Mouse (Mus musculus) liver, embryonic 16.5 days (tissue): ENCODE measurements at regions not wholly inside any gene's neighbourhood (a gene's known extent, or its start where the extent isn't known, plus 50 kb on each side); places are given as distances from the start of the nearest gene placed in this dataset.

Experiments
- ATAC-seq: fragments of 200-750 bp; cut with Nextera tagmentation; 2 replicates; pipeline ENCODE4 v1.8.0; 2017; ENCODE audit warnings: low read depth, mild to moderate bottlenecking, moderate number of reproducible peaks, moderate library complexity
- H3K27ac ChIP-seq: fragments of 300-500 bp; sonication (generic); 2 replicates; pipeline ENCODE4 v1.5.1; 2014; ENCODE audit warnings: mild to moderate bottlenecking, low read length
- H3K27me3 ChIP-seq: fragments of 300-500 bp; sonication (generic); 2 replicates; pipeline ENCODE4 v1.6.1; 2014; ENCODE audit warnings: low read depth, low read length, mixed read lengths; ENCODE audit not compliant: control insufficient read depth, insufficient read depth
- H3K36me3 ChIP-seq: fragments of 300-500 bp; sonication (generic); 2 replicates; pipeline ENCODE4 v1.6.1; 2014; ENCODE audit warnings: mild to moderate bottlenecking; ENCODE audit not compliant: control insufficient read depth, insufficient read depth
- H3K4me1 ChIP-seq: fragments of 300-500 bp; sonication (generic); 2 replicates; pipeline ENCODE4 v1.6.1; 2014; ENCODE audit warnings: low read depth, low read length, mixed read lengths; ENCODE audit not compliant: control insufficient read depth
- H3K4me2 ChIP-seq: fragments of 300-500 bp; sonication (generic); 2 replicates; pipeline ENCODE4 v1.6.1; 2014; ENCODE audit warnings: low read depth, low read length, mixed read lengths
- H3K4me3 ChIP-seq: fragments of 300-500 bp; sonication (generic); 2 replicates; pipeline ENCODE4 v1.5.1; 2014; ENCODE audit warnings: low read depth, mild to moderate bottlenecking, low read length
- H3K9ac ChIP-seq: fragments of 300-500 bp; sonication (generic); 2 replicates; pipeline ENCODE4 v1.6.1; 2014; ENCODE audit warnings: low read depth, low read length
- H3K9me3 ChIP-seq: fragments of 300-500 bp; sonication (generic); replicated peaks from 2 replicates; pipeline ENCODE4 v1.6.1; 2016; ENCODE audit warnings: low read length; ENCODE audit not compliant: control insufficient read depth
- WGBS: fragments of 180-500 bp; shearing (Covaris S2); extraction: QIAGEN DNeasy Blood & Tissue Kit; methylation state at CpG from one replicate; pipeline ENCODE4 v1.1.7; 2014; ENCODE audit not compliant: insufficient replicate concordance; 5-methylcytosine and 5-hydroxymethylcytosine counted together

GRCm38 (mm10) chr13:118849541-118849940 lies 179.9 kb downstream of the Fgf10 start:
- 69% methylated on average over 5 of the region's 5 CpGs for WGBS

GRCm38 (mm10) chr13:118850708-118851107 lies 181.1 kb downstream of the Fgf10 start:
- Histone ChIP-seq H3K4me1 (no peaks in the 10 kb centered on the region), H3K4me2 (no peak overlapping the region), H3K27me3 (no peaks in the 10 kb centered on the region), H3K9ac (no peak overlapping the region), H3K27ac (no peak overlapping the region), H3K9me3 (no peaks in the 10 kb centered on the region), H3K36me3 (no peaks in the 10 kb centered on the region), H3K4me3 (no peak overlapping the region)
- WGBS = 75% methylated on average over 8 of the region's 8 CpGs
- ATAC-seq = no peak

More at GRCm38 (mm10) chr13:118849541-118849940, 179.9 kb downstream of the Fgf10 start:
- no peak for ATAC-seq
- Histone ChIP-seq H3K4me2 (no peak overlapping the region), H3K9me3 (no peaks in the 10 kb centered on the region), H3K36me3 (no peaks in the 10 kb centered on the region), H3K27ac (no peak overlapping the region), H3K4me1 (no peaks in the 10 kb centered on the region), H3K4me3 (no peak overlapping the region), H3K27me3 (no peaks in the 10 kb centered on the region), H3K9ac (no peak overlapping the region)

- ATAC-seq = no peak
- Histone ChIP-seq H3K36me3 (no peaks in the 10 kb centered on the region), H3K4me2 (no peak overlapping the region), H3K9me3 (no peaks in the 10 kb centered on the region), H3K4me1 (no peaks in the 10 kb centered on the region), H3K27me3 (no peaks in the 10 kb centered on the region), H3K4me3 (no peak overlapping the region), H3K27ac (no peak overlapping the region), H3K9ac (no peak overlapping the region)
- 62% methylated on average over 9 of the region's 9 CpGs for WGBS
Observed at GRCm38 (mm10) chr13:118886339-118886810, 216.8 kb downstream of the Fgf10 start.

DNA sequence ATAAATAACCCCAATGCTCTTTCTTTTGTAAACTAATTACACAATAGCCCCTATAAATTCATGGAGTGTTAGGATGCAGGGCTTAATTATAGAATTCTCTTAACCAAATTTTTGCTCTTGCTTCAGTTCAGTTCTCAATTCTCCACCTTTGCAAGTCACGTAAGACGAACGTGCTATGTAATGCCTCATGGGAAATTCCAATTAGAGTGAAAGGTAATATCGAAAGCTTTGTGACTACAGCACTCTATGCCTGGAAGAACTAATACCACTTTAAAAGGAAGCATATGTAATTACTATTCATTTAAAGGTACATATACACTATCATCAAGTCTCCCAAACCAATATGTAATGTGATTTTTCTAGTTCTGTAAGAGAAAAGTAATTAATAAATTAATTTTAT lies 225.5 kb downstream of the Fgf10 start:
- ATAC-seq = no peak
- Histone ChIP-seq H3K4me2 (no peak overlapping the region), H3K9me3 (no peaks in the 10 kb centered on the region), H3K9ac (no peak overlapping the region), H3K4me1 (no peaks in the 10 kb centered on the region), H3K4me3 (no peak overlapping the region), H3K27ac (no peak overlapping the region), H3K36me3 (no peaks in the 10 kb centered on the region), H3K27me3 (no peaks in the 10 kb centered on the region)
- 71% methylated on average over 4 of the region's 4 CpGs for WGBS

DNA sequence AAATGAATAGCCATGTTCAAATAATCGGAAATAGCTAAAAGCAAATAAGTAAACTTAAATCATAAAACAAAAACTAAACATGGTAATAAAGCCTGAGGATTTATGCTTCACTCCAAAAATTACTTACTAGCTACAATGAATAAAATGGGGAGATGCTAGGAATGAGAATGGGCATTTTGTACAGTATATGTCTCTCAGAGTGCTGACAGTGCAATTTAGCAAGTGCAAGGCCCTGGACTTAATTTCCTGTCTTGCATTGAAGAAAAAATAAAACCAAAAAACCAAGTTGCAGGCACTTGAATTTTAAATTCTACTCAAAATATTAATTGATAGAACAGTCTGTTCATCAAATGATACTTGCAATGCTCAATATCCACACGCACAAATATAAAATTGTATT lies 232.4 kb downstream of the Fgf10 start:
- H3K27ac ChIP-seq = no peak overlapping the region
- no peak overlapping the region for H3K4me2 ChIP-seq
- no peaks in the 10 kb centered on the region for H3K4me1 ChIP-seq
- no peaks in the 10 kb centered on the region for H3K27me3 ChIP-seq
- no peak overlapping the region for H3K4me3 ChIP-seq
- ATAC-seq = no peak
- H3K9me3 ChIP-seq = no peaks in the 10 kb centered on the region
- no peak overlapping the region for H3K9ac ChIP-seq
- 67% methylated on average over 2 of the region's 2 CpGs for WGBS
- H3K36me3 ChIP-seq = no peaks in the 10 kb centered on the region

DNA sequence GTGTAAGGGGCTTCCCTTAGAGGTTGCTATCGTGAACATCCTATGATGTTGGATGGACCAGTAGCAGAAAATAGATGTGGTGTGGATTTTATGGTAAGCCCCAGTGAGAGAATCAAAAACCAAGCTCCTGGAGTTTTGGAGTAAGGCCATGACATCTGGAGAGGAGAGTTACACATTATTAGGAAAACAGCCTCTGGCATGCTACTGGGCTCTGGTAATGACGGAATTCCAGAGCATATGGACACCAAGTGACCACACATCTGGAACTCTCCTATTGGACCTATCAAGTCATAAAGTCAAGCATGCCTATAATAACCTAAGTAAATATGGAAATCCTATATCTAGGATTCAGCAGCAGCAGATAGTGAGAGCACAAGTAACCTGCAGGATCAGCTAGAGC lies 240.8 kb downstream of the Fgf10 start:
- Histone ChIP-seq H3K4me1 (no peaks in the 10 kb centered on the region), H3K4me3 (no peak overlapping the region), H3K36me3 (no peaks in the 10 kb centered on the region), H3K27ac (no peak overlapping the region), H3K4me2 (no peak overlapping the region), H3K9me3 (no peaks in the 10 kb centered on the region), H3K9ac (no peak overlapping the region), H3K27me3 (no peaks in the 10 kb centered on the region)
- no peak for ATAC-seq
- 58% methylated on average over 2 of the region's 2 CpGs for WGBS

- H3K27me3 ChIP-seq = no peaks in the 10 kb centered on the region
- WGBS = 52% methylated on average over 3 of the region's 3 CpGs
- no peaks in the 10 kb centered on the region for H3K36me3 ChIP-seq
Observed at GRCm38 (mm10) chr13:118940786-118941185, 271.2 kb downstream of the Fgf10 start.

GRCm38 (mm10) chr13:118966120-118966676 lies 296.6 kb downstream of the Fgf10 start:
- Histone ChIP-seq H3K4me2 (no peak overlapping the region), H3K9ac (no peak overlapping the region), H3K36me3 (no peaks in the 10 kb centered on the region), H3K9me3 (no peaks in the 10 kb centered on the region), H3K27ac (no peak overlapping the region), H3K4me3 (no peak overlapping the region), H3K27me3 (no peaks in the 10 kb centered on the region), H3K4me1 (no peaks in the 10 kb centered on the region)
- 23% methylated on average over 3 of the region's 3 CpGs for WGBS
- no peak for ATAC-seq

More at GRCm38 (mm10) chr13:118940786-118941185, 271.2 kb downstream of the Fgf10 start:
- Histone ChIP-seq H3K27ac (no peak overlapping the region), H3K4me3 (no peak overlapping the region), H3K9ac (no peak overlapping the region), H3K4me1 (no peaks in the 10 kb centered on the region), H3K4me2 (no peak overlapping the region), H3K9me3 (no peaks in the 10 kb centered on the region)
- no peak for ATAC-seq

GRCm38 (mm10) chr13:118967707-118968106 lies 298.1 kb downstream of the Fgf10 start:
- H3K4me1 ChIP-seq = no peaks in the 10 kb centered on the region
- no peak overlapping the region for H3K4me2 ChIP-seq
- no peak overlapping the region for H3K4me3 ChIP-seq
- H3K27ac ChIP-seq = no peak overlapping the region
- no peak for ATAC-seq
- WGBS = 59% methylated on average over 4 of the region's 4 CpGs
- no peaks in the 10 kb centered on the region for H3K36me3 ChIP-seq
- H3K27me3 ChIP-seq = no peaks in the 10 kb centered on the region
- H3K9ac ChIP-seq = no peak overlapping the region
- H3K9me3 ChIP-seq = no peaks in the 10 kb centered on the region
